Mouse (Mus musculus): ENCODE measurements at regions not wholly inside any gene's neighbourhood (a gene's known extent, or its start where the extent isn't known, plus 50 kb on each side); places are given as distances from the start of the nearest gene placed in this dataset.

DNA sequence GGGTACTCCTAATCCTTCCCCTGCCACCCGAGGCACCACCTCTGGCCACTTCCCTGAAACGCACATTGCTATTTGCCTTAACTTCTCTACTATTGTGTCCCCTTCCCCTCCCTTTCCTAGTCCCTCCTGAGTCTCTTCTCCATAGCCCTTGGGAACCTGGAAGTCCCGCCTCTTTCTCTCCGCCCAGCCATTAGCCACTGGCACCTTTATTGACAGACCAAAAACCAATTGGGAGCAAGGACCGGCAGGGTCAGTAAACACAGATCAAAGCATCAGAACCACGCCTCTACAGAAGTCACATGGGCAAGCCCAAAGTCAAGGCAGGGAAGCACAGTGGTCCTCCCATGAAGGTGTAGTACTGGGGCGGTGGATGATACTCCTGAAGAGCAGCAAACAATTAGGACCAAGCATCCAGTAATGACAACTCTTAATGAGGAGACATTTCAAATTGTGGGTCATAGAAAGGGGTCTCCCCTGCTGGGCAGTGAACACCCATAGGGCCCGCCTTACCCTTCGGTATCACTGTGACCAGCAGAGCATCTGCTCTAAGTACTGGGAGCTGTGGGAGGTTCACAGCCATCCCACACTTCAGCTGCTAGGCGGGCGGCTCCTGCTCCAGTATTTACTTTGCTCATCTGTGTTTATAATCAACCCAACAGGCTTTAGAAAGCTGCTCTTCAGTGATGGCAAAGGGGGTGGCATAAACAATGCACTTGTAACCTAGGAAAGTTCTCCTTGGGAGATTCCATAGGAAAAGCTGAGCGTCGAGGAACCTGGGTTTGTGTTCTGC, 226.5 kb upstream of the Mphosph6 start:
- DNase-seq (ENCODE audit: low spot score in 2 of 2): no peak

- no peak for DNase-seq (ENCODE audit: low spot score in 2 of 2)
Measured at GRCm38 (mm10) chr8:118023451-118023850, 221.7 kb upstream of the Mphosph6 start.

- no peak for DNase-seq (ENCODE audit: low spot score in 2 of 2)
Measured at GRCm38 (mm10) chr8:118021978-118022377, 220.2 kb upstream of the Mphosph6 start.

DNA sequence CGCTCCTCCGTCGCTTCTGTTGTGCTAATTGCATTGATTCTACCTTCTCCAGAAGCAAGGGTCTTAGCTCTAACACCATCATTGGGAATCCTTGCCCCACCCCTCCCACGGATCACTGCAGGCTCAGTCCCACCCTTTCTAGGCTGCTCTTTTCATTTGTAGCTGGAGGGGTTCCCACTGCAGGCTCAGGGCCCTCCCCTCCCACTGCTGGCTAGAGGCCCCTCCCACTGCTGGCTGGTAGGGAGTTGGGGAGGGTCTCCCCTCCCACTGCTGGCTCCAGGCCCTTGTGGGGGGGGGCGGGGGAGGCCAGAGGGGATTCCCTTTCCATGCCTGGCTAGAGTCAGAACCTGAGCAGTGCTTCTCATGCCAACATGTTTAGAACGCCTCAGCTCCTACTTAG, 215.5 kb upstream of the Mphosph6 start:
- no peak for DNase-seq (ENCODE audit: low spot score in 2 of 2)

DNA sequence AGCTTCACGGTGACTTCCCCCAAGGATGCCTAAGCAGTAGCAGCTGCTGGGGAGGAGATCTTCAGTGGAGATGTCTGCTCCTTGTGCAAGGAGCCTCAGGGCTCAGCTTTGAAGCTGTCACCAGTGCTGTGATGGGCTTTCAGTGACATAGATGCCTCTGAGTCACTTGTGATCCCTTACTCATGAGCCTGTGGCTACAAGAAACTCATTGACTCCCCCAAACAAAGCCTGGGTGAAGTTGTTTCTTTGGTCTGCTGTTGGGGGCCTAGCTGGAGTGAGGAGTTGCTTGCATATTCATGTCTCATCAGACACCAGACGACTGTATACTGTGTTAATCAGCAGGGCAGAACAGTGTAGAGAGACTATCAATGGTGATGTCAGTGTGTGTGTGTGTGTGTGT, 203.4 kb upstream of the Mphosph6 start:
- no peak for DNase-seq (ENCODE audit: low spot score in 2 of 2)

- no peak for DNase-seq (ENCODE audit: low spot score in 2 of 2)
Measured at GRCm38 (mm10) chr8:118004391-118004851, 202.7 kb upstream of the Mphosph6 start.

- no peak for DNase-seq (ENCODE audit: low spot score in 2 of 2)
Measured at GRCm38 (mm10) chr8:118001138-118001537, 199.4 kb upstream of the Mphosph6 start.

- no peak for DNase-seq (ENCODE audit: low spot score in 2 of 2)
Measured at GRCm38 (mm10) chr8:117991826-117992225, 190.1 kb upstream of the Mphosph6 start.

- DNase-seq (ENCODE audit: low spot score in 2 of 2): no peak
Measured at GRCm38 (mm10) chr8:117988781-117989180, 187.0 kb upstream of the Mphosph6 start.

DNA sequence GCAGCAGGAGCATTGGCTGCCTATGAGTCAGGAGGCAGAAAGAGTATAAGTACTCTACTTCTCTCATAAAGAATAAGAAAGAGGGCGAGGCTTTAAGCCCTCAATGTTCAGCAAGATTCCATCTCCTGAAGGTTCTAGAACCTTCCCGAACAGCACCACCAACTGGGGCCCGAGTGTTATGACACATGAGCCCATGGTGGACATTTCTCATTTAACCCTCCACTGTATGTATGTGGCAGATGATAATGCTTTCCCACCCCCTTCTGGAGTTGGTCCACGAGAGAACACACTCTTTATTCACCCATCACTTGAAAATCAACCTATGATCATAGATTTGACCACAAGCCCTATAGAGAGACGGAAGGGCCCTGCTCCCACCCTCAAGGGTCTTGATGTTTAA, 166.6 kb upstream of the Mphosph6 start:
- no peak for DNase-seq (ENCODE audit: low spot score in 2 of 2)

- no peak for DNase-seq (ENCODE audit: low spot score in 2 of 2)
Measured at GRCm38 (mm10) chr8:117966556-117966955, 164.8 kb upstream of the Mphosph6 start.

- DNase-seq (ENCODE audit: low spot score in 2 of 2): no peak
Measured at GRCm38 (mm10) chr8:117963426-117963825, 161.7 kb upstream of the Mphosph6 start.

- no peak for DNase-seq (ENCODE audit: low spot score in 2 of 2)
Measured at GRCm38 (mm10) chr8:117962666-117963065, 160.9 kb upstream of the Mphosph6 start.

DNA sequence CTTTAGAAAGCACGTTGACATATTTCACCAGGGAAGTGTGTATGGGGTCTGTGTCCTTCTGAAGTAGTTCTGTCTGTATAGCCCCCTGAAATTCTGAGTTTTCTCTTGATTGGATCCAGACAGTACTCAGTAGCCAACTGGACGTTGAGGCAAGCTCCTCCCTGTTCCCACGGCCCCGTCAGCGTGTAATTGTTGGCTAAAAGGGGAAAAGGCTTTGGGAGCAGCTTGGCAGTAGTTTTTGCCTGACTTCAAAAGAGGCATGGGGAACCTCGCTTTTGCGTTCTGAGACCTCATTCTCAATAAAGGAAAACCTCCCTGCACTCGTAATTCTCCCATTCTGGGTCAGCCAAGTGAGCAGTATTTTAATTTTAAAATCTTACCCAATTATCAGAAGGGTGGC, 157.8 kb upstream of the Mphosph6 start:
- no peak for DNase-seq (ENCODE audit: low spot score in 2 of 2)

- DNase-seq (ENCODE audit: low spot score in 2 of 2): no peak
Measured at GRCm38 (mm10) chr8:117958914-117959313, 157.2 kb upstream of the Mphosph6 start.

GRCm38 (mm10) chr8:117951656-117952055, 149.9 kb upstream of the Mphosph6 start:
- DNase-seq (ENCODE audit: low spot score in 2 of 2): no peak

GRCm38 (mm10) chr8:117946540-117946939, 144.8 kb upstream of the Mphosph6 start:
- no peak for DNase-seq (ENCODE audit: low spot score in 2 of 2)

DNA sequence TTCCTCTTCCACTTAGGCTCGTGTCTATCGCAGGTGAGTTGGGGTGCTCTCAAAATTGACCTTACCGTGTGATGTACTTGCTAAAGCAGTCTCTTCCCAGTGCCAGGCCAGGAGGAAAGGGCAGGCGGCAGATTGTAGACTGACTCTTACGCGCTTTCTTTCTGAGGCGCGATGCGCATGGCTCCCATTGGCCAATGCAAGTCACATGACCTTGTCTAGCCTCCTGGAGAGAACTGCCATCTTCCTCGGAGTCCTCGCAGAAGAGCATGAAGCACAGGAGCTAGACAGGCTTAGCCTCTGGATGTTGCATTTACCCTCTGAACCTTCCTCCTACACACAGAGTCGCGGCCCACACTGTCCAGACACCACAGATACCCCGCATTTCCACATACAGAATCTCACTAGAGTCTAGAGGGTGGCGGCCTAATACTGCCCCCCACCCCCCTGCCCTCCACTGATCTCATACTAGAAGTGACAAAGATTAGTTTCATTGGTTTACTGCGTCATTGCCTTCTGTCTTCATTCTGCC, 132.9 kb upstream of the Mphosph6 start:
- DNase-seq (ENCODE audit: low spot score in 2 of 2): no peak

DNA sequence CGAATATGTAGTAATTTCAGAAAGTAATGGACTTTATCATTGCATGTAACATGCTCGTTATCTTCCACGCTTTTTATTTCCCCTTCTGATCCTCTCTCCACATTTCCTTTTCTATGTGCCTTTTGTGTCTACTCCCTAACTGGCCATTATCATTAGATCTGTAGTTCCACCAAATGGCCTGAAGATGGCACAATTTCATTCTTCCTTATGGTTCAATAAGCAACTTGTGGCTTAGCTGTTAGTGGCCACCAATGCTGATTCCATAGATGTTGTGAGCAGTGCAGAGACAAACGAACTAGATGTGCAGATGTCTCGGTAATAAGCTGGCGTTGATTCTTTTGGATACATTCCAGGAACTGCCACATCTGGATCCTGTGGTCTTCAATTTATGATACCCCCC, 128.9 kb upstream of the Mphosph6 start:
- DNase-seq (ENCODE audit: low spot score in 2 of 2): no peak

DNA sequence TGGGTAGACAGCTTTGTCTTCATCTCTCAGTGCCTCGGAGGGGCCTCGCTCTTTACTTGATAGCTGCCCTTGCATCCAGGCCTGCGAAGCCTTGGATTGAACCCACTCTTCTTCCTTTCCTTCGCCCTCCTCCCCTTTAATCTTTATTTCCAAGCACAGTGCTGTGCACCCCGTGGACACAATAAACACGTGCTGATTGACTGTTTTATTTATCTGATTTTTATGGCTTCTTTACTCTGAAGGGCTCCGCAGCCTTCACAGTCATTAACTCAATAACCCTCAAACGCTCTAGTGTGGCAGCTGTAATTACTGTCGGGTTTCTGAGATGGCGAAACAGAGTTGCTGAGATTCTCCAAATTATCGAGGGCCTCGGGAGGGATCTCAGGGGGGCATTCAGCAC, 127.9 kb upstream of the Mphosph6 start:
- DNase-seq (ENCODE audit: low spot score in 2 of 2): no peak

DNA sequence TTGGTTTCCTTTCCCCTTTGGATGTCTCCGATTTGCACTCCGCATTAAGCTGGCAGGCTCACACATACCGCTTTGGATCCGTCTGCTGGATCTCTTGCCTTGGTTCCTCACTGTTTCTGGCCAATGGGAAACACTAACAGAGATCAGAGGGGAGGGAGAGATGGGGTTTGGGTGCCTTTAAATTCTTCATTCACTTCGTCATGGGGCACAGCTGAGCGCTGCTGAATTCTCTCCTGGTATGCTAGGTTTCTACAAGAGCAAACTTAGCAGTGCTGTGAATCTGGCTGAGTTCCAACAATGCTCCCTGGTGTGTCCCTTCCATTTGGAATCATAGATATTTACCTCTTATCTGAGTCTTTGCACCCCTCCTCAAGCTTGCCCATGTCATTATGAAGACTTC, 121.6 kb upstream of the Mphosph6 start:
- DNase-seq (ENCODE audit: low spot score in 2 of 2): no peak

- DNase-seq (ENCODE audit: low spot score in 2 of 2): no peak
Measured at GRCm38 (mm10) chr8:117903052-117903451, 101.3 kb upstream of the Mphosph6 start.

DNA sequence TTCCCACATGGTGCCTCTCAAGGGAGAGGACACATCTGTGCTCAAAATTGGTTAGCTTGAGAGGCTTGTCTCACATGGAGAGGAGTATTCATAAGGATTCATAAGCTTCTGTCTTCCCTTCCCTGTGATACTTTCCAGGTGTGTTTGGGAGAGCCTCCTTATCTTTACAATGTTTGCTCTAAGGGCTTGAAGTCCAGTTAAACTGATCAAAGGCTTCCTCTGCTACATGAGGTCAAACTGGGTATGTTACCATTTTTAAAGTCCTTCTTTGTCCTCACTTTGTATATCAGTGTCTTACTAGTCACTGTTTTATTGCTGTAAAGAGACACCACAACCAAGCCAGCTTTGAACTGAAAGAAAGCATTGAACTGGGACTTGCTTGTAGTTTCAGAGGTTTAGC, 98.1 kb upstream of the Mphosph6 start:
- no peak for DNase-seq (ENCODE audit: low spot score in 2 of 2)

DNA sequence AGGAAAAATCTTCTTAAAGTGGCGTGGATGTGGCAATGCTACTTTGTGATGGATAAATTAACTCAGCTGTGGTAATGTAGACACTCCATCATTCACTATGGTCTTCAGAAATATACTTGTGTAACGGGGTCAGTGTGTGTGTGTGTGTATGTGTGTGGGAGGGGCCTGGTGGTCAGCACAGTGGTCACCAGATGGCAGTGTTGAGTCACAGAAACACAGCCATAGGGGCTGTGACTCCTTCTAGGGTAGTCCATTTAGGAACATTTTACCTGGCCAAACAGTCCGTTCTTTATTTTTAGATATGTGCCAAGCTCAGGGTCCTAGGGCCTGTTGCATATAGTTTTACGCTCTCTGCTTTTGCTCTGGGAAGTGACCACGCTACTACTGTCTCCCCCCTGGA, 96.3 kb upstream of the Mphosph6 start:
- no peak for DNase-seq (ENCODE audit: low spot score in 2 of 2)
